Mouse (Mus musculus) midbrain, embryonic 16.5 days (tissue): ENCODE results near the gene Paqr9. TPM values are rescaled to one million over a fixed set of nuclear protein-coding genes. Genes with fewer than 3 reads are reported as not detected.

Source experiments
- ATAC-seq: fragments of 200-750 bp; cut with Nextera tagmentation; 2 replicates; pipeline ENCODE4 v1.8.0; 2017; ENCODE audit warnings: moderate TSS enrichment
- H3K27ac ChIP-seq: fragments of 300-500 bp; sonication (generic); 2 replicates; pipeline ENCODE4 v1.5.1; 2014; ENCODE audit warnings: mild to moderate bottlenecking, low read length, mixed read lengths
- H3K27me3 ChIP-seq: fragments of 300-500 bp; sonication (generic); 2 replicates; pipeline ENCODE4 v1.6.1; 2014; ENCODE audit warnings: low read depth, low read length, mixed read lengths; ENCODE audit not compliant: control insufficient read depth, insufficient read depth
- H3K36me3 ChIP-seq: fragments of 300-500 bp; sonication (generic); 2 replicates; pipeline ENCODE4 v1.6.1; 2014; ENCODE audit warnings: mild to moderate bottlenecking, low read length, moderate library complexity, mixed read lengths; ENCODE audit not compliant: control insufficient read depth, insufficient read depth
- H3K4me1 ChIP-seq: fragments of 300-500 bp; sonication (generic); 2 replicates; pipeline ENCODE4 v1.6.1; 2014; ENCODE audit warnings: mild to moderate bottlenecking, low read length, mixed read lengths; ENCODE audit not compliant: control insufficient read depth, insufficient read depth
- H3K4me2 ChIP-seq: fragments of 300-500 bp; sonication (generic); 2 replicates; pipeline ENCODE4 v1.6.1; 2014; ENCODE audit warnings: mild to moderate bottlenecking, low read length, mixed read lengths
- H3K4me3 ChIP-seq: fragments of 300-500 bp; sonication (generic); 2 replicates; pipeline ENCODE4 v1.5.1; 2014; ENCODE audit warnings: low read depth, mild to moderate bottlenecking, low read length, moderate library complexity, mixed read lengths
- H3K9ac ChIP-seq: fragments of 300-500 bp; sonication (generic); 2 replicates; pipeline ENCODE4 v1.6.1; 2014; ENCODE audit warnings: low read depth, low read length, mixed read lengths
- H3K9me3 ChIP-seq: fragments of 300-500 bp; sonication (generic); replicated peaks from 2 replicates; pipeline ENCODE4 v1.6.1; 2014; ENCODE audit warnings: mild to moderate bottlenecking, low read length, mixed read lengths; ENCODE audit not compliant: control insufficient read depth, poor library complexity, severe bottlenecking
- WGBS: fragments of 180-500 bp; shearing (Covaris S2); extraction: QIAGEN DNeasy Blood & Tissue Kit; methylation state at CpG from one replicate; pipeline ENCODE4 v1.1.7; 2014; 5-methylcytosine and 5-hydroxymethylcytosine counted together
- polyA plus RNA-seq: library from polyadenylated mRNA; unstranded; fragments of >200 nt; fragmentation: Nextera tagmentation; extraction: Ambion mirVana; gene quantifications from 2 replicates; pipeline ENCODE4 v1.2.1, GENCODE M21; 2015

Paqr9 gene
- polyA plus RNA-seq, 1 experiment from 2014 or later = 5.5 TPM

- no peak overlapping the region for H3K27ac ChIP-seq
- WGBS = 85% methylated on average over 18 of the region's 18 CpGs
- ATAC-seq = no peak
Measured at GRCm38 (mm10) chr9:95554231-95555221, 4.9 kb upstream of the Paqr9 start.

GRCm38 (mm10) chr9:95555233-95555740, 4.2 kb upstream of the Paqr9 start:
- no peak overlapping the region for H3K4me3 ChIP-seq

More at GRCm38 (mm10) chr9:95554231-95555221, 4.9 kb upstream of the Paqr9 start:
- Histone ChIP-seq H3K9me3 (no peaks in the 10 kb centered on the region), H3K27me3 (no peaks in the 10 kb centered on the region), H3K36me3 (no peaks in the 10 kb centered on the region), H3K4me3 (no peak overlapping the region), H3K4me2 (no peak overlapping the region), H3K4me1 (peaks cover 6% of the 10 kb centered on the region; the same call in 1 of the 2 replicates), H3K9ac (no peak overlapping the region)

GRCm38 (mm10) chr9:95556067-95556512, 3.4 kb upstream of the Paqr9 start:
- no peak overlapping the region for H3K9ac ChIP-seq
- H3K4me3 ChIP-seq = no peak overlapping the region
- H3K27me3 ChIP-seq = peaks cover 2% of the 10 kb centered on the region; the same call in 1 of the 2 replicates
- peaks cover 16% of the 10 kb centered on the region for H3K4me1 ChIP-seq
- no peaks in the 10 kb centered on the region for H3K9me3 ChIP-seq
- no peak overlapping the region for H3K4me2 ChIP-seq
- ATAC-seq = no peak
- WGBS = 90% methylated on average over 4 of the region's 4 CpGs
- H3K36me3 ChIP-seq = no peaks in the 10 kb centered on the region
- H3K27ac ChIP-seq = no peak overlapping the region

More at GRCm38 (mm10) chr9:95555233-95555740, 4.2 kb upstream of the Paqr9 start:
- Histone ChIP-seq H3K4me1 (peaks cover 9% of the 10 kb centered on the region; the same call in 1 of the 2 replicates), H3K9ac (no peak overlapping the region), H3K36me3 (no peaks in the 10 kb centered on the region), H3K27me3 (no peaks in the 10 kb centered on the region), H3K27ac (no peak overlapping the region), H3K9me3 (no peaks in the 10 kb centered on the region), H3K4me2 (no peak overlapping the region)
- 68% methylated on average over 5 of the region's 5 CpGs for WGBS
- no peak for ATAC-seq

GRCm38 (mm10) chr9:95557722-95558121, 1.7 kb upstream of the Paqr9 start:
- Histone ChIP-seq H3K4me2 (no peak overlapping the region), H3K4me1 (peaks cover 31% of the 10 kb centered on the region), H3K27me3 (peaks cover 4% of the 10 kb centered on the region; the same call in 1 of the 2 replicates), H3K9ac (no peak overlapping the region), H3K36me3 (no peaks in the 10 kb centered on the region), H3K9me3 (no peaks in the 10 kb centered on the region), H3K4me3 (no peak overlapping the region), H3K27ac (no peak overlapping the region)
- 61% methylated on average over 6 of the region's 6 CpGs for WGBS
- ATAC-seq = no peak

GRCm38 (mm10) chr9:95558726-95559058, 765 bp upstream of the Paqr9 start:
- H3K9ac ChIP-seq = peak overlapping the region; percentile 84
- H3K4me3 ChIP-seq = peak overlapping the region; percentile 76
- peak overlapping the region; percentile 83 for H3K27ac ChIP-seq
- H3K36me3 ChIP-seq = no peaks in the 10 kb centered on the region
- H3K27me3 ChIP-seq = peaks cover 4% of the 10 kb centered on the region; the same call in 1 of the 2 replicates
- no peaks in the 10 kb centered on the region for H3K9me3 ChIP-seq
- H3K4me1 ChIP-seq = peaks cover 38% of the 10 kb centered on the region
- peak overlapping the region; percentile 93 for H3K4me2 ChIP-seq
- ATAC-seq = no peak
- WGBS = 7% methylated on average over 11 of the region's 11 CpGs

GRCm38 (mm10) chr9:95559936-95560735, 679 bp downstream of the Paqr9 start:
- WGBS = 14% methylated on average over 59 of the region's 78 CpGs
- ATAC-seq = peak; percentile 87
- Histone ChIP-seq H3K27me3 (peaks cover 4% of the 10 kb centered on the region; the same call in 1 of the 2 replicates), H3K4me1 (peaks cover 38% of the 10 kb centered on the region), H3K9ac (peak overlapping the region; percentile 84), H3K27ac (peak overlapping the region; percentile 83), H3K9me3 (no peaks in the 10 kb centered on the region), H3K4me2 (peak overlapping the region; percentile 93), H3K4me3 (peak overlapping the region; percentile 76), H3K36me3 (no peaks in the 10 kb centered on the region)

- 86% methylated on average over 4 of the region's 4 CpGs for whole genome bisulfite sequencing
- Histone ChIP-seq H3K9me3 (no peaks in the 10 kb centered on the region), H3K4me2 (no peak overlapping the region), H3K36me3 (no peaks in the 10 kb centered on the region), H3K27me3 (peaks cover 4% of the 10 kb centered on the region; the same call in 1 of the 2 replicates), H3K9ac (no peak overlapping the region), H3K27ac (no peak overlapping the region), H3K4me1 (peaks cover 35% of the 10 kb centered on the region), H3K4me3 (no peak overlapping the region)
- ATAC-seq = no peak
Measured at GRCm38 (mm10) chr9:95564047-95564446, 4.6 kb downstream of the Paqr9 start.

GRCm38 (mm10) chr9:95566394-95566793, 6.9 kb downstream of the Paqr9 start:
- 85% methylated on average over 10 of the region's 10 CpGs for WGBS

More at GRCm38 (mm10) chr9:95566394-95566793, 6.9 kb downstream of the Paqr9 start:
- H3K9ac ChIP-seq = no peak overlapping the region
- H3K4me2 ChIP-seq = no peak overlapping the region
- no peaks in the 10 kb centered on the region for H3K27me3 ChIP-seq
- H3K36me3 ChIP-seq = no peaks in the 10 kb centered on the region
- H3K27ac ChIP-seq = no peak overlapping the region
- no peak overlapping the region for H3K4me3 ChIP-seq
- peaks cover 22% of the 10 kb centered on the region for H3K4me1 ChIP-seq
- no peaks in the 10 kb centered on the region for H3K9me3 ChIP-seq
- ATAC-seq = no peak
